Mouse (Mus musculus): ENCODE results near the gene Kcnc1. TPM values are rescaled to one million over a fixed set of nuclear protein-coding genes. Genes with fewer than 3 reads are reported as not detected.

The Kcnc1 gene
- total RNA-seq (2021): 10 to 100 TPM; 85.9 to 88.0 TPM
- long read RNA-seq, experiment 1, full-length matches to known transcripts: 3 of 20 reads
- long read RNA-seq, experiment 1, partial matches to known transcripts: 0 of 20 reads
- long read RNA-seq, experiment 1, other reads (novel, unspliced or antisense): 17 of 20 reads
- long read RNA-seq, experiment 2, partial matches to known transcripts: 4 of 19 reads
- long read RNA-seq, experiment 2, other reads (novel, unspliced or antisense): 15 of 19 reads

GRCm38 (mm10) chr7:46396231-46396927 lies at the start of gene Kcnc1:
TSS of gene Kcnc1 (plus strand) at chr7:46396497.
- DNase-seq (ENCODE audit: low spot score in 2 of 2): peak in 1 of 2 experiments; percentile 78
- intact Hi-C loops (cut with DNase I): no loop called here

- intact Hi-C loops (cut with DNase I): no loop called here
These were observed 48.6 kb upstream of the Kcnc1 start for GRCm38 (mm10) chr7:46347692-46348091.

GRCm38 (mm10) chr7:46348813-46349212 lies 47.5 kb upstream of the Kcnc1 start:
- DNase-seq (ENCODE audit: low spot score in 2 of 2): peak in 1 of 2 experiments; percentile 17
- intact Hi-C loops (cut with DNase I): no loop called here

More at GRCm38 (mm10) chr7:46347692-46348091, 48.6 kb upstream of the Kcnc1 start:
- DNase-seq (ENCODE audit: low spot score in 2 of 2): no peak

- DNase-seq (ENCODE audit: low spot score in 2 of 2): no peak
- intact Hi-C loops (cut with DNase I): no loop called here
These were observed 46.1 kb upstream of the Kcnc1 start for GRCm38 (mm10) chr7:46350119-46350702.

- DNase-seq (ENCODE audit: low spot score in 2 of 2): no peak
- intact Hi-C loops (cut with DNase I): no loop called here
These were observed 43.5 kb upstream of the Kcnc1 start for GRCm38 (mm10) chr7:46352748-46353147.

GRCm38 (mm10) chr7:46353216-46353615 lies 43.1 kb upstream of the Kcnc1 start:
- intact Hi-C loops (cut with DNase I): no loop called here
- DNase-seq (ENCODE audit: low spot score in 2 of 2): no peak

- no peak for DNase-seq (ENCODE audit: low spot score in 2 of 2)
- intact Hi-C loops (cut with DNase I): no loop called here
These were observed 42.4 kb upstream of the Kcnc1 start for GRCm38 (mm10) chr7:46353875-46354274.

GRCm38 (mm10) chr7:46361776-46362175 lies 34.5 kb upstream of the Kcnc1 start:
- intact Hi-C loops (cut with DNase I): no loop called here
- DNase-seq (ENCODE audit: low spot score in 2 of 2): no peak

GRCm38 (mm10) chr7:46364154-46364553 lies 32.1 kb upstream of the Kcnc1 start:
- no peak for DNase-seq (ENCODE audit: low spot score in 2 of 2)
- intact Hi-C loops (cut with DNase I): no loop called here

GRCm38 (mm10) chr7:46365810-46366209 lies 30.5 kb upstream of the Kcnc1 start:
- no peak for DNase-seq (ENCODE audit: low spot score in 2 of 2)
- intact Hi-C loops (cut with DNase I): no loop called here

GRCm38 (mm10) chr7:46371104-46371503 lies 25.2 kb upstream of the Kcnc1 start:
- intact Hi-C loops (cut with DNase I): no loop called here
- DNase-seq (ENCODE audit: low spot score in 2 of 2): no peak

GRCm38 (mm10) chr7:46376172-46377007 lies 19.9 kb upstream of the Kcnc1 start, which contains the start of gene Myod1:
TSS of gene Myod1 (plus strand) at chr7:46376474.
- no peak for DNase-seq (ENCODE audit: low spot score in 2 of 2)
- intact Hi-C loops (cut with DNase I): loop anchor here (5.0 kb wide), 1 partner anchor 279 kb away; no protein-coding TSS in a partner anchor

- intact Hi-C loops (cut with DNase I): loop anchor here (5.0 kb wide), 1 partner anchor 280 kb away; no protein-coding TSS in a partner anchor
- DNase-seq (ENCODE audit: low spot score in 2 of 2): no peak
These were observed 19.3 kb upstream of the Kcnc1 start for GRCm38 (mm10) chr7:46377008-46377346.

- no peak for DNase-seq (ENCODE audit: low spot score in 2 of 2)
- intact Hi-C loops (cut with DNase I): loop anchor here (2.0 to 5.0 kb wide), 2 partner anchors 97 to 281 kb away; no protein-coding TSS in a partner anchor
These were observed 18.2 kb upstream of the Kcnc1 start for GRCm38 (mm10) chr7:46378123-46378522.

- intact Hi-C loops (cut with DNase I): loop anchor here (2.0 to 5.0 kb wide), 2 partner anchors 98 to 282 kb away; no protein-coding TSS in a partner anchor
- peak; percentile 74 to 91 for DNase-seq (ENCODE audit: low spot score in 2 of 2)
These were observed 17.3 kb upstream of the Kcnc1 start for GRCm38 (mm10) chr7:46378983-46379382.

- intact Hi-C loops (cut with DNase I): no loop called here
- no peak for DNase-seq (ENCODE audit: low spot score in 2 of 2)
These were observed 15.7 kb upstream of the Kcnc1 start for GRCm38 (mm10) chr7:46380625-46381024.

GRCm38 (mm10) chr7:46387430-46387829 lies 8.9 kb upstream of the Kcnc1 start:
- intact Hi-C loops (cut with DNase I): no loop called here
- DNase-seq (ENCODE audit: low spot score in 2 of 2): no peak

GRCm38 (mm10) chr7:46389456-46390085 lies 6.7 kb upstream of the Kcnc1 start:
- DNase-seq (ENCODE audit: low spot score in 2 of 2): no peak
- intact Hi-C loops (cut with DNase I): no loop called here

GRCm38 (mm10) chr7:46390226-46390625 lies 6.1 kb upstream of the Kcnc1 start:
- intact Hi-C loops (cut with DNase I): no loop called here

More at GRCm38 (mm10) chr7:46390226-46390625, 6.1 kb upstream of the Kcnc1 start:
- no peak for DNase-seq (ENCODE audit: low spot score in 2 of 2)
